Mouse (Mus musculus) cerebellum, adult 2 months (tissue): Measurements from ENCODE around the gene Srsf3. TPM values are rescaled to one million over a fixed set of nuclear protein-coding genes. Genes with fewer than 3 reads are reported as not detected.
A peak's percentile ranks its signal among the peaks of the same experiment; 100 is the strongest.
"Not testable (repeated sequence)": the region's sequence is repeated elsewhere in the genome, so short reads cannot be mapped to it uniquely, and the experiment has no call there.

Experiments used
- DNase-seq, 2 experiments: peaks; one replicate each; pipeline ENCODE4 v3.0.0; 2021
- H3K27ac ChIP-seq: fragments of 200-500 bp; 2 replicates; pipeline ENCODE4 v1.5.1; 2012; ENCODE audit warnings: low read length, control low read depth, inconsistent platforms; ENCODE audit not compliant: insufficient read depth
- H3K27me3 ChIP-seq: fragments of 200-500 bp; 2 replicates; pipeline ENCODE4 v1.6.1; 2012; ENCODE audit warnings: inconsistent platforms, mild to moderate bottlenecking, low read length, moderate library complexity; ENCODE audit not compliant: control insufficient read depth, insufficient read depth
- H3K4me1 ChIP-seq: fragments of 200-500 bp; 2 replicates; pipeline ENCODE4 v1.6.1; 2011; ENCODE audit warnings: low read length; ENCODE audit not compliant: control insufficient read depth, insufficient read depth
- H3K4me3 ChIP-seq: fragments of 200-500 bp; replicated peaks from 2 replicates; pipeline ENCODE3; 2011; ENCODE audit warnings: mild to moderate bottlenecking, low read depth, low read length, control low read depth; ENCODE audit not compliant: insufficient read depth
- CTCF ChIP-seq: fragments of 200-500 bp; IDR thresholded peaks from 2 replicates; pipeline ENCODE4 v1.5.1; 2011; ENCODE audit warnings: low read depth, mild to moderate bottlenecking, control low read depth, low read length, moderate library complexity, borderline replicate concordance; ENCODE audit not compliant: insufficient read depth
- POLR2A ChIP-seq: fragments of 200-500 bp; IDR thresholded peaks from 2 replicates; pipeline ENCODE4 v1.6.1; 2011; ENCODE audit warnings: low read length, control low read depth, borderline replicate concordance; ENCODE audit not compliant: insufficient read depth
- WGBS: fragments of 180-500 bp; shearing (Covaris S2); methylation state at CpG from one replicate; pipeline ENCODE4 v1.1.7; 2018; 5-methylcytosine and 5-hydroxymethylcytosine counted together
- polyA plus RNA-seq: library from polyadenylated mRNA; depleted of rRNA; stranded (reverse); fragments of >200 nt; gene quantifications from 2 replicates; pipeline ENCODE4 v1.2.3, GENCODE M21; 2012

Gene Srsf3
- polyA plus RNA-seq, 1 experiment: 129 TPM

DNA sequence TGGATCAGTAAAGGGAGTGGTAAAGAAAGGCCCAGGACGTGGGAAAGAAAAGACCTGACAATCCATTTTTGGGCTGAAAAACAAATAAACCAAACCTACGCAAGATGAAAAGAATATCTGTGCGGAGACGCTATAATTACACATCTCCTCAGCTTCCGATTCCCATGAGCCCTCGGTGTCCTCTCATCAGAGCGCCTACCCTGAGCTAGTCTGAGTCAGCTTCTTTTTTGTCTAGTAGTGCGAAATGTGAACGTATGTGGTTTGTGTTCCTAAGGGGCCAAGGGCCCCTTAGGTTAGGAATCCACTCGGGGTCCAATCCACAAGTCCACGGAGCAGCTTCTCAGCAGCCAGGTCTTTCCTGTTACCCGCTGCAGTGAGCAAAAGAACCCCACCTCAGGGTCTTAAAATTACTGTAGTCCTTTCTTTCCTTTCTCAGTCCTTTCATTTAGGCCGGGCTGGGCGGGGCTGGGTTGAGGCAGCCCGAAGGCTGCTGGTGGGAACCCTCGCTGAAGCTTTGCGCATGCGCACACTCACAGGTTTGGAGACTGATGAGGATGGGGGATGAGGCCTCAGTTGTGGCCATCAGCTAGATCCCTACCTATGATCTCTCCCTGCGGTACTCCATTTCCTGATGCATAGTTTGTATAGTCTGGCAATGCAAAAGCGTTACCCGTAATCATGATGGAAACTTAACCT is 33.0 kb downstream of the Srsf3 start:
- H3K27ac ChIP-seq: no peak overlapping the region
- H3K4me1 ChIP-seq: peaks cover 19% of the 10 kb centered on the region
- H3K27me3 ChIP-seq: no peaks in the 10 kb centered on the region
- WGBS: 96% methylated on average over 21 of the region's 21 CpGs
- TF ChIP-seq CTCF (no peak), POLR2A (no peak)
- H3K4me3 ChIP-seq: no peak overlapping the region
- no peak for DNase-seq

DNA sequence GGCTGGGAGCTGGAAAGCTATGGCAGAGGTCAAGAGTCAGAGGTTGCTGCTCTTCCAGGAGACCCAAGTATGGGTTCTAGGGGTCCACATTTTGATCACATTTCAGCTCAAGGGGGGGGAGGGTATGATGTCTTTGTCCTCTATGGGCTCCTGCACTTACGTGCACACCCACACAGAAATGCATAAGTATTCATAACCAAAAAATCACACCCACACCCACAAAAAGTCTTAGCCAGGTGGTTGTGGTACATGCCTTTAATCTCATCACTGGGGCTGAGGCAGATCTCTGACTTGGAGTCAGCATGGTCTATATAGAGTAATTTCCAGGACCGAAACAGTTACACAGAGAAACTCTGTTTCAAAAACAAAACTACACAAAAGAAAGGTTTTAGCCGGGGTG is 33.5 kb downstream of the Srsf3 start:
- TF ChIP-seq CTCF (no peak), POLR2A (no peak)
- H3K4me3 ChIP-seq: no peak overlapping the region
- 96% methylated on average over 3 of the region's 3 CpGs for WGBS
- DNase-seq: no peak
- H3K4me1 ChIP-seq: peaks cover 19% of the 10 kb centered on the region
- no peak overlapping the region for H3K27ac ChIP-seq
- no peaks in the 10 kb centered on the region for H3K27me3 ChIP-seq

DNA sequence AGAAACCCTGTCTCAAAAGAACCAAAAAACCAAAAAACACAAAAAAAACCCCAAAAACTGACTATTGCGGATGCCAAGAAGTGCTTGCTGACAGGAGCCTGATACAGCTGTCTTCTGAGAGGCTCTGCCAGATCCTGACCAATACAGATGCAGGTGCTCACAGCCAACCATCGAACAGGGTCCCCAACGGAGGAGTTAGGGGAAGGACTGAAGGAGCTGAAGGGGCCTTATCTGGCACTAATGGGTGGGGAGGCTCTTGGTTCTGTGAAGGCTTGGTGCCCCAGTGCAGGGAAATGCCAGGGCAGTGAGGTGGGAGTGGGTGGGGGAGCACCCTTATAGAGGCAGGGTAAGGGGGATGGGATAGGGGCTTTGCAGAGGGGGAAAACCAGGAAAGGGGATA is 35.0 kb downstream of the Srsf3 start:
- not testable (repeated sequence) for DNase-seq, H3K27ac ChIP-seq, H3K27me3 ChIP-seq, H3K4me3 ChIP-seq
- 63% methylated on average over 3 of the region's 3 CpGs for WGBS
- H3K4me1 ChIP-seq: peaks cover 16% of the 10 kb centered on the region

DNA sequence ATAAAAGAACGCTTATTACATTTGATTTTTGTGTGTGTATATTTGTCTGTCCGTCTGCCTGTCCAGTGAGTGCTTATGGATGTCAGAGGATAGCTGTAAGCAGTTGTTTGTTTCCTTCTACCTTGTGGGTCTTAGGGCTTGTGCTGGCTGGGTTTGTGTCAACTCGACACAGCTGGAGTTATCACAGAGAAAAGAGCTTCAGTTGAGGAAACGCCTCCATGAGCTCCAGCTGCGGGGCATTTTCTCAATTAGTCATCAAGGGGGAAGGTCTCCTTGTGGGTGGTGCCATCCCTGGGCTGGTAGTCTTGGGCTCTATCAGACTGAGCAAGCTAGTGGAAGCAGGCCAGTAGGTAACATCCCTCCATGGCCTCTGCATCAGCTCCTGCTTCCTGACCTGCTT is 35.4 kb downstream of the Srsf3 start:
- no peak overlapping the region for H3K4me3 ChIP-seq
- H3K4me1 ChIP-seq: peaks cover 12% of the 10 kb centered on the region
- no peaks in the 10 kb centered on the region for H3K27me3 ChIP-seq
- WGBS: 70% methylated on average over 5 of the region's 5 CpGs
- DNase-seq: no peak
- TF ChIP-seq CTCF (no peak), POLR2A (no peak)
- no peak overlapping the region for H3K27ac ChIP-seq

DNA sequence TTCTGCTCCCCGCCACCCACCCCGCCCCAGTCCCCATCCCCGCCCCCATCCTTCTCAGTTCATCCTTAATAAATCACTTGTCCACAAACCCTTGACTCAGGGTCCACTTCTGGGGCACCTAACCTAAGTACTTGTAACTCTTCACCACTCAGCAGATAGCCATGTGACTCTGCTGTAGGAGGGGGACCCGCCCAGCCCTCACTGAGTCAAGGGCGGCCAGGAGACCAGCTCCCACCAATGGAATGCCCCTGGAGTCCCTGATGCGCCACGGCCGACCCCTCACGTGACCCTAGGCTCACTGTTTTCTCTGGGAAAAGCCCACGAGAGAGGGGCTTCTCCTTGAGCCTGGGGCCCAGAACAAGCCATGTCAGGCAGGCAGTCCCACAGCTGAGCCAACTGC is 36.6 kb downstream of the Srsf3 start:
- Histone ChIP-seq H3K4me1 (peaks cover 1% of the 10 kb centered on the region), H3K4me3 (no peak overlapping the region), H3K27me3 (no peaks in the 10 kb centered on the region), H3K27ac (no peak overlapping the region)
- TF ChIP-seq CTCF (no peak), POLR2A (no peak)
- WGBS: 83% methylated on average over 10 of the region's 10 CpGs
- no peak for DNase-seq

DNA sequence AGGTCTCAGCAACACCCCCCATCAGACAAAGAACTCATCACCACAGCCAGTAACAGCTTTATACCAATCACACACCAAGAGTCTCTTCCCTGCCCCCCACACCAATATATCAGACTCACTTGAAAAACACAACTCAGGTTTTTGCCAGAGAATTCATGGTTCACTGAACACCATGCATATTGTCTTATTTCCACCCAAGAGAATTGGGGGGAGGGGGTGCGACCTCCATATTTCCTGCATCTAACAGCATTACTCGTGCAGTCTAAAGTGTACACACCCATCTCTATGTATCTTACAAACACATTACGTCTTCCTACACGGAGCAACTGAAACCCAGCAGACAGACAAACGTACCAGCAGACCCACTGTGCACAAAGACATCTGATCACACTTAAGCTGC is 39.4 kb downstream of the Srsf3 start:
- WGBS: 77% methylated on average over 5 of the region's 5 CpGs
- DNase-seq: no peak
- H3K27me3 ChIP-seq: no peaks in the 10 kb centered on the region
- TF ChIP-seq CTCF (no peak), POLR2A (no peak)
- no peak overlapping the region for H3K4me3 ChIP-seq
- no peak overlapping the region for H3K27ac ChIP-seq
- H3K4me1 ChIP-seq: no peaks in the 10 kb centered on the region

DNA sequence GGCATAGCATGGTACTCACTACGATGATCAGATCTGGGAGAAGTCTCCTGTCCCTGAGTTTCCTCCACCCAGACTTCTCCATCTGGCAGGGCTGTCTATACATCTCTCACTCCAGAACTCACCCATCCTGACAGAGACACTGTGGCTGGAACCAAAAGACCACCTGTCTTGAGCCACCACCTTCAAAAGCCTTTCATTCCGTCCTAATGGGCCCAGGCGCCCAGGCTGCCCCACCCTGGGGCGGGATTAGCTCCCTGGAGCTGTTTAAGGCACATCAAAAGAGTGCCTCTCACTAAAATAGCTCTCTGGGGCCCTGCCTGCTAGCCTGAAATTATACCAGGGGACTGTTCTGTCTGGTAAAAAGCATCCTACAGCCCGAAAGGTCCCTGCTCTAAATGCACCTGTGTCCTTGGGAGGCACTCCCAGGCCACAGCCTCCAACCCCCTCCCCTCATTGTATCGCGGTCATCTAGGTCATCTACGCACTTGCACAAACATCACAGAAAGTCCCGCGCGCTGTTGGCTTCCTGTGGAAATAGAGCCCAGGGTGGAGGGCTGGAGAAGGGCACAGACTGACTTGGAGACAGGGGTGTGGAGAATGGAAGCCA is 40.4 kb downstream of the Srsf3 start:
- H3K27me3 ChIP-seq: no peaks in the 10 kb centered on the region
- TF ChIP-seq CTCF (no peak), POLR2A (no peak)
- DNase-seq: no peak
- 53% methylated on average over 11 of the region's 11 CpGs for WGBS
- H3K4me1 ChIP-seq: no peaks in the 10 kb centered on the region
- H3K4me3 ChIP-seq: no peak overlapping the region
- peak overlapping the region; percentile 46; the same call in 1 of the 2 replicates for H3K27ac ChIP-seq

DNA sequence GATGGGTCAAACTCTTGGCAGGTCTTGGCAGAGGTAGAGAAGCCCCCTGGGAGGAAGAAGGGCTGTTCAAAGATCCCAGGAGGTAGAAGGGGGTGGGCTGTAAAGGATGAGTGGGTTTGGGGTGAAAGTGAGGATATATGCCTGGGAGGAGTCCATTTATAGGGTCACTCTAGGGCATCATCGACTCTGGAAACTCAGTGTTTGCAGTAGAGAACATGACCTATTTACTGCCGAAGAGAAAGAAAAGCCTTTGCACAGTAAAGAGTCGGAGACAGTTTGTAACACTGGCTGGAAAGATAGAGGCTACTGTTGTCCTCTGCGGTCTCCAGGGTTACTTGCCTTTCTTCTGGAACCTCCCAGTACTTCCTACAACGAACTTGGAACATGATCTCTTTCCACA is 40.9 kb downstream of the Srsf3 start:
- Histone ChIP-seq H3K4me3 (no peak overlapping the region), H3K27ac (peak overlapping the region; percentile 49; the same call in 1 of the 2 replicates), H3K27me3 (no peaks in the 10 kb centered on the region), H3K4me1 (no peaks in the 10 kb centered on the region)
- 38% methylated on average over 5 of the region's 5 CpGs for WGBS
- no peak for DNase-seq
- no peak for TF ChIP-seq CTCF
- no peak for TF ChIP-seq POLR2A
